Mouse (Mus musculus): ENCODE results near the gene Ctse. TPM values are rescaled to one million over a fixed set of nuclear protein-coding genes. Genes with fewer than 3 reads are reported as not detected.

Gene Ctse
- total RNA-seq (2023): 115 to 128 TPM (median 125 TPM) in 4 replicates

GRCm38 (mm10) chr1:131637791-131638540 is at the start of gene Ctse:
Ctse (plus strand) TSS chr1:131638306.

GRCm38 (mm10) chr1:131598905-131599304 is 39.2 kb upstream of the Ctse start, which contains the start of gene Avpr1b:
Avpr1b (plus strand) TSS chr1:131599239.

GRCm38 (mm10) chr1:131688475-131688874 is 50.4 kb downstream of the Ctse start, which contains the start of gene Rab7b:
Rab7b (plus strand) TSS chr1:131688695.

Other genes with a start within 250 kb of the Ctse start
- 27.9 to 35.4 TPM (median 30.3 TPM) in 4 replicates for gene Srgap2, start 111.0 kb upstream of the Ctse start, total RNA-seq (2023)
- gene Fam72a, start 110.4 kb upstream of the Ctse start, total RNA-seq (2023): 0.27 to 0.56 TPM (median 0.52 TPM) in 3 of 4 replicates, not detected in the other
- gene Avpr1b, start 39.1 kb upstream of the Ctse start, total RNA-seq (2023): not detected in 4 replicates
- gene Rab7b, start 50.4 kb downstream of the Ctse start, total RNA-seq (2023): 0.12 to 1.4 TPM (median 0.52 TPM) in 4 replicates
- 0.12 to 0.20 TPM (median 0.15 TPM) in 3 of 4 replicates, not detected in the other for gene Slc26a9, start 105.7 kb downstream of the Ctse start, total RNA-seq (2023)
- not detected in 4 replicates for gene Pm20d1, start 159.1 kb downstream of the Ctse start, total RNA-seq (2023)
- 39.8 to 45.1 TPM (median 43.6 TPM) in 4 replicates for gene Slc41a1, start 189.2 kb downstream of the Ctse start, total RNA-seq (2023)
- gene Rab29, start 228.9 kb downstream of the Ctse start, total RNA-seq (2023): 12.5 to 18.0 TPM (median 16.1 TPM) in 4 replicates

All from B cell, adult 62 days (primary cell).